Mouse (Mus musculus) G1E-ER4 (cell line): ENCODE results near the gene Plcl1. TPM values are rescaled to one million over a fixed set of nuclear protein-coding genes. Genes with fewer than 3 reads are reported as not detected.

ENCODE experiments used
- GATA1 ChIP-seq: IDR thresholded peaks from one replicate; pipeline ENCODE4 v1.8.0; 2012; ENCODE audit warnings: low read length, inconsistent platforms
- polyA plus RNA-seq: library from polyadenylated mRNA; stranded (reverse); fragments of >175 nt; gene quantifications from 2 replicates; pipeline ENCODE4 v1.2.3, GENCODE M21; 2012

The Plcl1 gene
- polyA plus RNA-seq, 1 experiment = not detected

- no peak for TF ChIP-seq GATA1
Measured at GRCm38 (mm10) chr1:55488261-55488660, 82.5 kb downstream of the Plcl1 start.

- no peak for TF ChIP-seq GATA1
Measured at GRCm38 (mm10) chr1:55489355-55489754, 83.6 kb downstream of the Plcl1 start.

GRCm38 (mm10) chr1:55499872-55500271, 94.2 kb downstream of the Plcl1 start:
- TF ChIP-seq GATA1 = no peak

- no peak for TF ChIP-seq GATA1
Measured at GRCm38 (mm10) chr1:55500981-55501682, 95.4 kb downstream of the Plcl1 start.

- TF ChIP-seq GATA1 = no peak
Measured at GRCm38 (mm10) chr1:55505811-55506210, 100.1 kb downstream of the Plcl1 start.

- TF ChIP-seq GATA1 = no peak
Measured at GRCm38 (mm10) chr1:55507061-55507460, 101.3 kb downstream of the Plcl1 start.

GRCm38 (mm10) chr1:55509587-55509986, 103.9 kb downstream of the Plcl1 start:
- TF ChIP-seq GATA1 = no peak

- TF ChIP-seq GATA1 = no peak
Measured at GRCm38 (mm10) chr1:55512165-55512564, 106.4 kb downstream of the Plcl1 start.

- no peak for TF ChIP-seq GATA1
Measured at GRCm38 (mm10) chr1:55517182-55517581, 111.5 kb downstream of the Plcl1 start.

- TF ChIP-seq GATA1 = no peak
Measured at GRCm38 (mm10) chr1:55523966-55524365, 118.2 kb downstream of the Plcl1 start.

GRCm38 (mm10) chr1:55525100-55525499, 119.4 kb downstream of the Plcl1 start:
- no peak for TF ChIP-seq GATA1

GRCm38 (mm10) chr1:55525748-55526147, 120.0 kb downstream of the Plcl1 start:
- TF ChIP-seq GATA1 = no peak

- TF ChIP-seq GATA1 = no peak
Measured at GRCm38 (mm10) chr1:55528547-55529304, 123.0 kb downstream of the Plcl1 start.

- no peak for TF ChIP-seq GATA1
Measured at GRCm38 (mm10) chr1:55533823-55534222, 128.1 kb downstream of the Plcl1 start.

GRCm38 (mm10) chr1:55554405-55554804, 148.7 kb downstream of the Plcl1 start:
- TF ChIP-seq GATA1 = no peak

GRCm38 (mm10) chr1:55557960-55558359, 152.2 kb downstream of the Plcl1 start:
- no peak for TF ChIP-seq GATA1

GRCm38 (mm10) chr1:55558409-55558808, 152.7 kb downstream of the Plcl1 start:
- TF ChIP-seq GATA1 = no peak
